Mouse (Mus musculus): ENCODE data around the gene A430078G23Rik.

DNA sequence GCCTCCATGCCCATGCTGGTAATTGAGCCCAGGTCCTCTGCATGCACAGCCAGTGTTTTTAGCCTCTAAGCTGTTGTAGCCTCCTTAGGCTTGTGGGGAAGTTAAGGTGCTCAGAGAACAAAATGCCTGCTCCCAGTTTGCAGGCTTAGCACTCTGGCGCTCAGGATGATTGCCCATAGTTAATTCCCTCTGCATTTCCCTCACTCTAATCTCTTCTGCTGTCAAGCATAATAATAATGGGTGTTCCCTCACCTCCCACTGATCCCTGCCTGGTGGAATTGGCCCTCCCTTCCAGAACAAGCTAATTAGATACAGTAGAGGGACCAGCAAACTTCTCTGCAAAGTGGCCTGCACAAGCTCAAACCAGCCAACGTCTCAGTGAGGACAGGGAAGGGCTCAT is 47.3 kb downstream of the A430078G23Rik start:
- TF ChIP-seq SRF (IDR thresholded peaks at IDR 0.05; ENCODE audit: control insufficient read depth, insufficient read length, low read depth) = no peak
- no peak for TF ChIP-seq MAX (IDR thresholded peaks at IDR 0.05; ENCODE audit: low read depth)
- TF ChIP-seq POLR2A (IDR thresholded peaks at IDR 0.05; ENCODE audit: insufficient read length, low read depth) = no peak
- no peak for TF ChIP-seq E2F4 (IDR thresholded peaks at IDR 0.05; ENCODE audit: insufficient read depth)

All from myocyte (in vitro differentiated cells).